12 mouse cellular contexts compared by ENCODE assay signal in genomic region chr17:31660661-31661250, GRCm38 (mm10). TPM values are rescaled to one million over a fixed set of nuclear protein-coding genes. Genes with fewer than 3 reads are reported as not detected.
A peak's percentile ranks its signal among the peaks of the same experiment; 100 is the strongest.
DNase-seq lines count a peak whose midpoint lies in the region; ATAC-seq lines count a peak whose summit lies in the region.
"Had no signal": no experiment of that assay in that cellular context is flagged by ENCODE, and none has a peak within 500 bp of the region (broad histone marks: within the 10 kb centered on the region; RNA-seq: fewer than 3 reads in every experiment).

No protein-coding gene starts in this region.

- no peaks in the 10 kb centered on the region for H3K9me3 ChIP-seq in kidney, embryonic 14.5 days (ENCODE audit: control insufficient read depth, low read length)
- H3K9me3 ChIP-seq: embryonic facial prominence, embryonic 12.5 days; midbrain, embryonic 12.5 days had no signal

- WGBS in kidney, embryonic 14.5 days, result 73% methylated on average over 8 of the region's 8 CpGs

- no peak overlapping the region for H3K9ac ChIP-seq in kidney, embryonic 14.5 days (ENCODE audit: low read depth, low read length)
- H3K9ac ChIP-seq: embryonic facial prominence, embryonic 12.5 days; liver, embryonic 14.5 days; midbrain, embryonic 12.5 days had no signal

- no peak overlapping the region for H3K4me3 ChIP-seq in kidney, embryonic 14.5 days (ENCODE audit: low read length)
- H3K4me3 ChIP-seq: embryonic facial prominence, embryonic 12.5 days; midbrain, embryonic 12.5 days had no signal

- H3K4me2 ChIP-seq in kidney, embryonic 14.5 days (replicated peaks; ENCODE audit: low read depth, low read length), result no peak overlapping the region
- H3K4me2 ChIP-seq: embryonic facial prominence, embryonic 12.5 days; midbrain, embryonic 12.5 days had no signal

- no peak for ATAC-seq in kidney, embryonic 14.5 days (ENCODE audit: low FRiP score, low TSS enrichment)

- no peak overlapping the region for H3K27ac ChIP-seq in kidney, embryonic 14.5 days (ENCODE audit: low read depth, low read length)
- H3K27ac ChIP-seq: embryonic facial prominence, embryonic 12.5 days; liver, embryonic 14.5 days; midbrain, embryonic 12.5 days had no signal

- H3K27me3 ChIP-seq in kidney, embryonic 14.5 days (ENCODE audit: control insufficient read depth, insufficient read depth, low read length), result no peaks in the 10 kb centered on the region
- H3K27me3 ChIP-seq: embryonic facial prominence, embryonic 12.5 days; midbrain, embryonic 12.5 days had no signal

- peaks cover 11% of the 10 kb centered on the region for H3K4me1 ChIP-seq in kidney, embryonic 14.5 days (ENCODE audit: control insufficient read depth, insufficient read depth, low read length)

- DNase-seq in kidney, adult 11 months, result peak; percentile 50
- peak; percentile 73 to 81 for DNase-seq in frontal cortex, postnatal 36 days (ENCODE audit: low spot score in 2 of 2)
- DNase-seq in layer of hippocampus, postnatal 25 days (ENCODE audit: extremely low spot score in 1 of 2, low spot score in 1 of 2), result peak; percentile 67 to 75
- DNase-seq in right cerebral cortex, postnatal 36 days (ENCODE audit: low spot score in 2 of 2), result peak; percentile 59 to 75
- no peak for DNase-seq in heart, adult 11 months
- no peak for DNase-seq in lung, postnatal 36 days
- DNase-seq in gastrocnemius, postnatal 10 days, result no peak

- H3K36me3 ChIP-seq in kidney, embryonic 14.5 days (ENCODE audit: control insufficient read depth, insufficient read depth, low read length), result peaks cover 5% of the 10 kb centered on the region

RNA-seq across cellular contexts. Expression of gene U2af1, which starts 2.1 kb away (rescaled TPM):
- polyA plus RNA-seq in kidney, embryonic 14.5 days (2014; fragmentation: Nextera tagmentation; extraction: Ambion mirVana), result 195 and 380 TPM in 2 replicates
- total RNA-seq in layer of hippocampus, postnatal 25 days (2021), result 100 to 1,000 TPM; 121 to 128 TPM
- total RNA-seq in gastrocnemius, postnatal 10 days (2021), result 100 to 1,000 TPM; 114 to 120 TPM

RNA-seq across cellular contexts. Expression of gene Cryaa, which starts 16.9 kb away (rescaled TPM):
- polyA plus RNA-seq in kidney, embryonic 14.5 days (2014; fragmentation: Nextera tagmentation; extraction: Ambion mirVana), result not detected in 2 replicates
- total RNA-seq in layer of hippocampus, postnatal 25 days (2021), result under 1 TPM in 1 of 2 experiments, not detected in 1; 0.31 TPM
- not detected for total RNA-seq in gastrocnemius, postnatal 10 days (2021)
- polyA plus RNA-seq: liver, embryonic 14.5 days; midbrain, embryonic 12.5 days; testis, adult 2 months had no signal

RNA-seq across cellular contexts. Expression of gene Cbs, which starts 23.7 kb away (rescaled TPM):
- polyA plus RNA-seq in kidney, embryonic 14.5 days (2014; fragmentation: Nextera tagmentation; extraction: Ambion mirVana), result 2.1 and 2.7 TPM in 2 replicates
- 10 to 100 TPM; 56.3 to 58.1 TPM for total RNA-seq in layer of hippocampus, postnatal 25 days (2021)
- total RNA-seq in gastrocnemius, postnatal 10 days (2021), result 1 to 10 TPM in 1 of 2 experiments, under 1 TPM in 1; 0.35 to 1.3 TPM

Comparison
In these comparisons a context has a peak if more than half of its experiments do, and no peak if none do; other contexts are left out.
1. DNase-seq: peak in kidney, adult 11 months (single experiment), frontal cortex, postnatal 36 days (2 of 2), layer of hippocampus, postnatal 25 days (2 of 2) and right cerebral cortex, postnatal 36 days (2 of 2); none in heart, adult 11 months (single experiment), lung, postnatal 36 days (single experiment) and gastrocnemius, postnatal 10 days (single experiment).
2. RNA of gene Cbs, which starts 23.7 kb away (total RNA-seq): 56.3 to 58.1 TPM in layer of hippocampus, postnatal 25 days; 0.35 to 1.3 TPM in gastrocnemius, postnatal 10 days; every median in the first group is over 10 times any median in the second.